Mouse (Mus musculus): Measurements from ENCODE around the gene Tcfl5. TPM values are rescaled to one million over a fixed set of nuclear protein-coding genes. Genes with fewer than 3 reads are reported as not detected.

Gene Tcfl5
- 0.07 TPM in 2 replicates for polyA plus RNA-seq (2015; fragmentation: Nextera tagmentation; extraction: Ambion mirVana)

DNA sequence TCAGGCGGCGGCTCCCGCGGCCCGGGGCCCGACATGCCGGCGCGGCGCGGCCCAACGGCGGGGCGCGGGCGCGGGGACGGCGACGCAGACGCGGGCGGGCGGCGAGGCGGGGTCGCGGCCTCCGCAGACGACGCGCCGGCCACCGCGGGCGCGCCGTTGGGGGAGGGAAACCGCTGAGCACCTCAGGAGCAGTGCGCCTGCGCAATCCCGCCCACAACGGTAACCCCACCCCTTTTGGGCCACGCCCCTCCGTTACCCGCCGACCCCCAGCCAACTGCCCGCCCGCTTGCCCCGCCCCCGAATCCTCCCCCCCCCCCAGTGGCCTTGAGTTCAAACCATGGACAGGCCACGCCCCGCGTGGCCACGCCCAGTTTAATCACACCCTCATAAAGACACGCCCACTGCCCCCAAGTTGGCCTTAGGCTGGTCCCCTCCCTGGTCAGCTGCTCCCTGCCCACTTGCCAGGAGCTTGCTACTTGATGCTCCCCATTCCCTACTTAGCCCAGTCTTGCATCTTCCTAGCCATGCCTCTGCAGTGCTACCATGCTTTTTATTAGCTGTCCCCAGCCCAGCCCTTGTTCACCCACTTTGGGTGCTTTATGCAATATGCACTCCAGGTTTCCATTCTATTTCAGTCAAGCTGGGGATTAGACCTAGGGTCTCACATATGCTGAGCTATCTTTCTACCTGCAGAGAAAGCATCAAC is at the start of gene Tcfl5:
Gene Tcfl5 (minus strand): TSS at position 154 of the 706 bp plus-strand sequence.
- H3K36me3 ChIP-seq (ENCODE audit: control insufficient read depth, insufficient read depth): no peaks in the 10 kb centered on the region
- no peak for ATAC-seq
- H3K4me2 ChIP-seq (replicated peaks; ENCODE audit: low read depth): peak within 1 kb of the TSS; percentile 53
- TF ChIP-seq CTCF (IDR thresholded peaks at IDR 0.05; ENCODE audit: low read depth): no peak
- 8% methylated on average over 44 of the region's 56 CpGs for WGBS
- H3K9ac ChIP-seq (ENCODE audit: low read depth, low read length): no peak within 1 kb of the TSS
- H3K9me3 ChIP-seq (ENCODE audit: control insufficient read depth): peaks cover 12% of the 10 kb centered on the region
- H3K4me1 ChIP-seq (replicated peaks; ENCODE audit: control insufficient read depth, insufficient read depth, low read length): no peaks in the 10 kb centered on the region
- H3K27ac ChIP-seq (ENCODE audit: low read depth, low read length): no peak within 1 kb of the TSS
- peaks cover 40% of the 10 kb centered on the region for H3K27me3 ChIP-seq (replicated peaks; ENCODE audit: control insufficient read depth, insufficient read depth, low read length)
- H3K4me3 ChIP-seq (ENCODE audit: low read depth, low read length): peak within 1 kb of the TSS; percentile 27

DNA sequence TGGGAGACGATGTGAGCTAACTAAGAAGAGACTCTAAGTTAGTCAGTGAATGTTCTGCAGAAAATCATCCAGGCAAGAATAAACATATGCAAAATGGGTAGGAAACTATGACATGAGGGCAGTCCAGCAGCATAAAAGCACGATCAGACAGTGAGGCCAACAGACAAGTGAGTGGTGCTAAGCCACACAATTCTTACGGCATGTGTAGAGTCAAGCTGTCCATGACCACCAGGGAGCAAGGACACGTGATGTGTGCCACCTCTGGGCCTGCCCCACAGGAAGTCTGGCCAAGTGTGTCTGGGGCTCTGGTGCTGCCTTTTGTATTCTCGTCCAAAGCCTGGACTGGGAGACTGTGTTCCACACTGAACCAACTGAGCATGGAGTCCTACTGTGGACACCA is 47.3 kb upstream of the Tcfl5 start:
- H3K9me3 ChIP-seq (ENCODE audit: control insufficient read depth): no peaks in the 10 kb centered on the region
- TF ChIP-seq CTCF (IDR thresholded peaks at IDR 0.05; ENCODE audit: low read depth): no peak
- 85% methylated on average over 5 of the region's 5 CpGs for WGBS
- H3K4me2 ChIP-seq (replicated peaks; ENCODE audit: low read depth): no peak overlapping the region
- no peaks in the 10 kb centered on the region; the same call in 1 of the 2 replicates for H3K4me1 ChIP-seq (replicated peaks; ENCODE audit: control insufficient read depth, insufficient read depth, low read length)
- no peak for ATAC-seq
- H3K9ac ChIP-seq (ENCODE audit: low read depth, low read length): no peak overlapping the region
- H3K27me3 ChIP-seq (replicated peaks; ENCODE audit: control insufficient read depth, insufficient read depth, low read length): no peaks in the 10 kb centered on the region
- no peak overlapping the region for H3K27ac ChIP-seq (ENCODE audit: low read depth, low read length)
- H3K36me3 ChIP-seq (ENCODE audit: control insufficient read depth, insufficient read depth): peaks cover 65% of the 10 kb centered on the region
- no peak overlapping the region for H3K4me3 ChIP-seq (ENCODE audit: low read depth, low read length)

DNA sequence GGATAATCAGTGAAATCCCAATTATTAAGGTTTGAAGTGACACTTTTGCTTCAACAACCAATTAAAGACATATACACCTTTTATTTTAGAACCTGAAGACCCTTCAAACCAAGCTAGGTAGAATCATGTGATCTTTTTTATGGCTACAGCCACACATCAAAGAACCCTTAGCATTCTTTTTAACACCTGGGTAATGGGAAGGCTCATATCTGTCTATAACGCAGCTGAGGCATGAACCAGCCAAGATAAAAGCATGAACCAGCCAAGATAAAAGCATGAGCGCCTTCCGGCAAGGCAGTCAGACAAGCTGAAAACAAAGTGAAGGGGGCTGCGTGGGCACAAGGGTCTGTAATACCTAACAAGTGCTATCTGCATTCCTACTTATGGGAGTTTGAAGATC is 41.5 kb upstream of the Tcfl5 start:
- H3K4me3 ChIP-seq (ENCODE audit: low read depth, low read length): no peak overlapping the region
- H3K27ac ChIP-seq (ENCODE audit: low read depth, low read length): no peak overlapping the region
- peaks cover 79% of the 10 kb centered on the region for H3K36me3 ChIP-seq (ENCODE audit: control insufficient read depth, insufficient read depth)
- WGBS: 81% methylated on average over 4 of the region's 4 CpGs
- H3K4me1 ChIP-seq (replicated peaks; ENCODE audit: control insufficient read depth, insufficient read depth, low read length): no peaks in the 10 kb centered on the region
- H3K9me3 ChIP-seq (ENCODE audit: control insufficient read depth): no peaks in the 10 kb centered on the region
- no peak overlapping the region for H3K4me2 ChIP-seq (replicated peaks; ENCODE audit: low read depth)
- no peak overlapping the region for H3K9ac ChIP-seq (ENCODE audit: low read depth, low read length)
- ATAC-seq: no peak
- TF ChIP-seq CTCF (IDR thresholded peaks at IDR 0.05; ENCODE audit: low read depth): no peak
- H3K27me3 ChIP-seq (replicated peaks; ENCODE audit: control insufficient read depth, insufficient read depth, low read length): no peaks in the 10 kb centered on the region

DNA sequence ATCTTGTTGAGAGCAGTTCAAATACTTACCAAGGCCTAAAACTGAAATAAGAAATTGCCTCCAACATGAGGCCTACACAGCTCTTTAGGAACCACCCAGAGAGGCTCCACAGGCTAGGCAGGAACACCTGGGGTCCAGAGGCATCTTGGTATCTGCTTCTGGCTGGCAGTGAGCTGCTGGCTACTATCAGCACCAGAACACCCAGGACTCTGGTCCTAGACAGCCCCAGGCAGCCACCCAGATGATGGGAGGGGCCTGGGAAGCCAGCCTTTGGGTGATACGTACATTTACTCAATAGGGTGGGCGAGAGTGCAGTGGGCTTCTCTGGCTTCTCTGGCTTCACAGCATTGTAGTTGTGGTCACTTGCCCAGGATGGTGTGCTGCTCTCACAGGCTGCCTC is 41.0 kb upstream of the Tcfl5 start:
- ATAC-seq: no peak
- Histone ChIP-seq H3K4me2 (replicated peaks; ENCODE audit: low read depth) (no peak overlapping the region), H3K36me3 (ENCODE audit: control insufficient read depth, insufficient read depth) (peaks cover 74% of the 10 kb centered on the region), H3K27me3 (replicated peaks; ENCODE audit: control insufficient read depth, insufficient read depth, low read length) (no peaks in the 10 kb centered on the region), H3K27ac (ENCODE audit: low read depth, low read length) (no peak overlapping the region), H3K4me3 (ENCODE audit: low read depth, low read length) (no peak overlapping the region), H3K4me1 (replicated peaks; ENCODE audit: control insufficient read depth, insufficient read depth, low read length) (no peaks in the 10 kb centered on the region), H3K9me3 (ENCODE audit: control insufficient read depth) (no peaks in the 10 kb centered on the region), H3K9ac (ENCODE audit: low read depth, low read length) (no peak overlapping the region)
- 92% methylated on average over 2 of the region's 2 CpGs for WGBS
- TF ChIP-seq CTCF (IDR thresholded peaks at IDR 0.05; ENCODE audit: low read depth): no peak

DNA sequence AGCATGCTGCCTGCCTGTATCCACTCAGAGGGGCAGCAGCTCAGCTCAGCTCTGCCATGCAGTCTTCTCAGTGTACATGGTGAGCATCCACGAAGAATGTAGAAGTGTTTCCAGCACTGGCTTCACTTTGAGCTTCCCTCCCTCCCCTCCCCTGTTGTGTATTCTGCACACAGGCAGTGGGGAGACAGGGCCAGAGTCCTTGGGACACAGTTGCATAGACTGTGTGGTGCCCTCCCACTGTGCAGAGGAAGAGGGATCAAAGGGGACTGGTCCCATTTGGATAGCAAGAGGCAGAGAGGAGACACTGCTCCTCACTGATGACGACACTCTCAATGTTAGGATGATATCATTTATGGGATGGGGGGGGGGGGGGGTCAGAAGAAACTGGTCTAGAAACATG is 38.7 kb upstream of the Tcfl5 start:
- ATAC-seq: no peak
- no peaks in the 10 kb centered on the region for H3K27me3 ChIP-seq (replicated peaks; ENCODE audit: control insufficient read depth, insufficient read depth, low read length)
- 58% methylated on average over 2 of the region's 2 CpGs for WGBS
- H3K9me3 ChIP-seq (ENCODE audit: control insufficient read depth): no peaks in the 10 kb centered on the region
- no peak overlapping the region for H3K4me3 ChIP-seq (ENCODE audit: low read depth, low read length)
- no peak overlapping the region for H3K27ac ChIP-seq (ENCODE audit: low read depth, low read length)
- peaks cover 51% of the 10 kb centered on the region for H3K36me3 ChIP-seq (ENCODE audit: control insufficient read depth, insufficient read depth)
- H3K4me1 ChIP-seq (replicated peaks; ENCODE audit: control insufficient read depth, insufficient read depth, low read length): no peaks in the 10 kb centered on the region
- H3K9ac ChIP-seq (ENCODE audit: low read depth, low read length): no peak overlapping the region
- no peak for TF ChIP-seq CTCF (IDR thresholded peaks at IDR 0.05; ENCODE audit: low read depth)
- H3K4me2 ChIP-seq (replicated peaks; ENCODE audit: low read depth): no peak overlapping the region

DNA sequence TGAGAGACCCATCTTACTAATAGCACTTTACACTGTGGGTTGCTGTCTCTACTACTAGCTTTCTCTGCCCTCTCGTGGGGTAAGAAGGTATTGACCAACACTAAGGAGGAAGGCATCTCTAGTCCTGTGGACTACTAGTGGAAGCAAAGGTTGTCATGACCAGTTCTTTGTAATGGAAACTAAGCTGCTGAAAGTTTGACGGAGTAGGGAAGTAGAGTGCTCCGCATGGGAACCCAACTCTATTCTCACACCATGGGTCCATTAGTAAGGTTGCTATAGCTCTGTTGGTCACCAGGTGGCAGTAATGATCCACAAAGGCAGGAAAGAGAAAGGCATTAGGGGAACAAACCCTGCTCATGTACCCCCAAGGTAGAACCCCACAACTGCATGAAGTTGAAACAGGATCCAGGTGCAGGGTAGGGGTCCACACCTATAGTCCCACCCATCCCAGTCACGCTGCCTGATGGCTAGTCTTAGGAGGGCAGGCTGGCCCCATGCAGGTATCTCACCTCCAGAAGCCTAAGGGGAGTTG is 36.2 kb upstream of the Tcfl5 start:
- peaks cover 34% of the 10 kb centered on the region for H3K36me3 ChIP-seq (ENCODE audit: control insufficient read depth, insufficient read depth)
- no peak overlapping the region for H3K4me2 ChIP-seq (replicated peaks; ENCODE audit: low read depth)
- TF ChIP-seq CTCF (IDR thresholded peaks at IDR 0.05; ENCODE audit: low read depth): peak; percentile 90
- no peaks in the 10 kb centered on the region for H3K4me1 ChIP-seq (replicated peaks; ENCODE audit: control insufficient read depth, insufficient read depth, low read length)
- H3K4me3 ChIP-seq (ENCODE audit: low read depth, low read length): no peak overlapping the region
- H3K27ac ChIP-seq (ENCODE audit: low read depth, low read length): no peak overlapping the region
- no peaks in the 10 kb centered on the region for H3K9me3 ChIP-seq (ENCODE audit: control insufficient read depth)
- 23% methylated on average over 4 of the region's 4 CpGs for WGBS
- H3K9ac ChIP-seq (ENCODE audit: low read depth, low read length): no peak overlapping the region
- H3K27me3 ChIP-seq (replicated peaks; ENCODE audit: control insufficient read depth, insufficient read depth, low read length): no peaks in the 10 kb centered on the region
- peak; percentile 58 for ATAC-seq
